Mouse (Mus musculus) cerebellum, adult 8-10 months (tissue): ENCODE measurements around the gene Bend3.
A peak's percentile ranks its signal among the peaks of the same experiment; 100 is the strongest.

ENCODE experiments used
- DNase-seq: peaks from one replicate; pipeline ENCODE4 v3.0.0; 2022

Gene Bend3

DNA sequence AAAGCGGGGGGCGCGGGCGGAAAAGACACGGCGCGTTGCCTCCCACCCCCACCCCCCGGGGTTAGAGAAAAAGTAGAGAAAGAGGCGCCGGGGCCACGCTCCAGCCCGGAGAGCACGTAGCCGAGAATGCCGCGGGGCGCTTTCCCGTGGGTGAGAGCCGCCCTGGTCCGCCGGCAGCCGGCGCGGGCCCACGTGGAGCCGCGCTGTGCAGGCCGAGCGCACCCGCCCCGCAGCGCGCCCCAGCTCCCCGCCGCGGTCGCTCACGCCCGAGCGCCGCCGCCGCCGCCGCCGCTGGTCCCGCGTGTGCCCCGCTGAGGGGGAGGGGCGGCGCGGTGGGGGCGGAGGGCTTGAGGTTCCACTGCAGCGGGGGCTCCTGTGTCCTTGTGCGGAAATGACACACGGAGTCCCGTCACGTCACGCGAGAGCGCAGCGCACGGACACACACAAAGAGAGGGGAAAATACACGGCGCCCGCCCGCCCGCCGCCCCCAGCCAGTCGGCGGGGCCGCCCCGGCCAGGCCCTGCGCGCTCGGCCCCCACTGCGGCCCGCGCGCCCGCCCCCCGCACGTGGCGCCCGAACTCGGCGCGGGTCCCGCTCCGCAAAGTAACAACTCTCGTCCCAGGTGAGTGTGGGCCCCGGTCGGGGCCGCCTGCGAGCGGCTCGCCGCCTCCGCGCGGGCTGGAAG lies at the start of gene Bend3:
Gene Bend3, plus strand, starts transcription at position 81 of the 685 bp plus-strand sequence.
- peak; percentile 45 for DNase-seq

DNA sequence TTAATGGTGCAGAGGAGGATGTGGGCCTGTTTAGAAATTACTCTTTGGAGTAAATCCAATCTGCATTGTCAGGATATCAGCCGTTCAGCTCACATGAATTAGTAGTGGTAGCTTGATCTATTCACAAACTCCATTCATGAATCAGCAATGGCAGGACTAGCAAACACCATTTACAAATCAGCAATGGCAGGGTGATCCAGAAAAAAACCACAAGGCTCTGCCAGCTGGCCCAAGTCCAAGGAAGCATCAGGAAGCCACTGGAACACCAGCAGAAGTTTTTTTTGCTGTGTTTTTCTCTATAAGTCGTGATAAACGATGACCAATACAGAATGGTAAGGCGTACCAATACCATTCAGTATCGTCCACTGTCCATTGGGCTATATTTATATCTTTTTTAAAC lies 48.0 kb upstream of the Bend3 start:
- no peak for DNase-seq

DNA sequence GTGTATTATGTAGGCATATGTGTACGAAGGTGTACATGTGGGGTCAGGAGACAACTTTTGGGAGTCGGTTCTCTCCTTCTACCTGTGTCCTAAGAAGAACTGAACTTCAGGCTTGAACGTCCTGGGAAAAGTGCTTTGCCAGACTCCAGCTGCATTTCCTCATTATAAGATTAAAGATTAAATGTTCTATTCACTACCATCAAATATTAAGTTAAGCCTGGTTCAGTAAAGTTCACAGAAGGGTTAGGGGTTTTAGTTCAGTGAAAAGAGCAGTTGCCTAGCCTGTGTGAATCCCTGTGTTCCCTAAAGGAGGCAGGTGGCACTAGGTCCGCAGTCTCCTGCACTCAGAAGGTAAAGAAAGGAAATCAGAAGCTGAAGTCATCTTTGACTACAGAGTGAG lies 44.3 kb upstream of the Bend3 start:
- DNase-seq: no peak

DNA sequence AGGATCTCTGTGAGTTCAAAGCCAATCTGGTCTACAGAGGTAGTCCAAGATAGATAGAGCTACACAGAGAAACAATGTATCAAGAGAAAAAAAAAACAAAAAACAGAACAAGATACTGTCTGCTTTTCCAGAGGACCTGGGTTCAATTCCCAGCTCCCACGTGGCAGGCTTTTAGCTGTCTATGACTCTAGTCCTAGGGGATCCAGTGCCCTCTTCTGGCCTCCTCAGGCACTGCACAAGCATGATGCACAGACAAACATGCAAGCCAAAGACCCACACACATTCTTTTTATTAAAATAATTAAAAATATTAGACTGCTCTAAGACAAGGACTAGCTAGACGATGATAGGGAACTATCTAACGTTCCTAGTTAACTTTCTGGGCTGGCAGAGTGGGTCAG lies 42.9 kb upstream of the Bend3 start:
- DNase-seq: no peak

DNA sequence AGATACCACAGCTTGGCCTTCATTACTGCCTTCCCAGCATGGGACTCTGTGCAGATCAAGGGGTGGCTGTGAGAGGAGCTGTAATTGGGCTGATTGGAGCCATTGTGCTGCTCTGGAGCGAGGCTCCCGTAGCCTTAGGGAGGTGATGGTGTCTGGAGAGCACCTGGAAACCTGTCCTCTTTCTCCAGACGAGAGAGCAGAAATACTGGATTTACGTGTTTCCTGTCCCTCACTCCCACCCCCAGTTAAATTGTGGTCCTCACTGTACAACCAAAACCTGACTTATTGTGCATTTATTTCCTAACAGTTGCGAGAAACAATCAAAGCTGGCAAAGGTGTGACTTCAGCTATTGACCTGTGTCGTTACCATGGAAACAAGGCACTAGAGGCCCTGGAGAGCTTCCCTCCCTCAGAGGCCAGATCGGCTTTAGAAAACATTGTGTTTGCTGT lies 39.1 kb upstream of the Bend3 start:
- no peak for DNase-seq

DNA sequence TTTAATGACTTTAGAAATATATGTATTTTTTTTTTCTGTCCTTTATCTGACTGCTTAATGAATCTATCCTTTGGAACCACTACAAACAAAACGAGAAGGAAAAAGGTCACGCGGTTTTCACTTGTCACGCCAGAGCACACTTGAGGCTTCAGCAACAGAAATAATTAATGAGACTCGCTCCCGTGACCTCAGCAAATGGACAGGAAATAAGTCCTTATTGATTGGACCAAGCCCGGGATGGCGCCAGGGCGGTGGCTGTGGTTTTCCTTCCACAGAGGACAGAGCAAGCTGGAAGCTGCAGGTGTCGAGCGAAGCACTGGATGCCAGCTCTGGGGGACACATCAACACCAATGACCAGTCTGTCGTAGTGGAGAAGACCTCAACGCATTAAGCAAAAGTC lies 38.6 kb upstream of the Bend3 start:
- DNase-seq: no peak

DNA sequence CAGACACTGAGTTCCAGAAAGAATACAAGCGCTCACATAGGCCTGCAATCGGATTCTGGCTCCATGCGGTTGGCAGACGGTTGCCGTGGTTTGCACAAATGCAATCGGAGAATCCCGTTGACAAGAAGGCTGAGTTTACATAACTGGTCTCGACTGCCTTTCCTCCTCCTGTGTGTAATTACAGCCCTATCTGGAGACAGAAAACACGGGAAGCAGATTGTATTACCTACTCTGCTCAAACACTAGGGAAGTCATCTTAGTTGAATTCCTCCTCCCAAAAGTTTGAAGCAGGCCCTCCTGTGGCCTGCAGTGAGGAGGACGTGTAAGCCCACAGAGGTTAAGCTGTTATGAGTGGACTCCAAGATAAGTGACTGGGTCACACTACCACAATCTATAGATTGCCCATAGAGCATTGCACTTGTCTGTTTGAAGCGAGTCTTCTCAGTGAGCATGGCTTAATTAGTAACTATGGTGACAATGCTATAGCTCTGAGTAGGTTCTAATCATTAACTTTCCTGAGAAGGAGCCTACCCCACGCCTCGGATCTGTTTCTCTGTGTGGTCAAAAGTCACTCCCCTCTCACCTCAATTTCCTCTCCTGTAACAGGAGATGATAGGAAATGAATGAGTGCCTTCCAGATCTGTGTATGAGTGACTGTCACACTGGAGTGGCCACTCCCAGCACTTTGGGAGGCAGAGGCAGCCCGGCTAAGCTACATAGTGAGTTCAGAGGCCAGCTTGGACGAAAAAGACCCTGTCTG lies 37.5 kb upstream of the Bend3 start:
- no peak for DNase-seq

DNA sequence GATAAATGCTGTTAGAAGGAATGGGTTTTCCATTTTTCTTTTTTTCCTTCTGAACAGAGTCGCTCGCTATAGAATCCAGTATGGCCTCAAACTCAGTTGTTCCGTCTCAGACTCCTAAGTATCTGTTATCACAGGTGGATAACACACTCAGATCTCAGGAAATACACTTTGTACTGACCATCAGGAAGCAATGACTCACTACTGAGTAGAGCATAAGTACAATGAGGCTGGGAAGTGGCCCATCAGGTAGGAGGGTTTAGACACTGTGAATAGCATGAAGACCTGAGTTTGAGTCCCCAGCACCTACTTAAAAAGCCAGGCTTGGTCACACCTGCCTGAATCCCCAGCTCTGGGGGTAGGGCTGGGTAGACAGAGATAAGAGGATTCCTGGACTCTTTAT lies 30.0 kb upstream of the Bend3 start:
- DNase-seq: no peak

DNA sequence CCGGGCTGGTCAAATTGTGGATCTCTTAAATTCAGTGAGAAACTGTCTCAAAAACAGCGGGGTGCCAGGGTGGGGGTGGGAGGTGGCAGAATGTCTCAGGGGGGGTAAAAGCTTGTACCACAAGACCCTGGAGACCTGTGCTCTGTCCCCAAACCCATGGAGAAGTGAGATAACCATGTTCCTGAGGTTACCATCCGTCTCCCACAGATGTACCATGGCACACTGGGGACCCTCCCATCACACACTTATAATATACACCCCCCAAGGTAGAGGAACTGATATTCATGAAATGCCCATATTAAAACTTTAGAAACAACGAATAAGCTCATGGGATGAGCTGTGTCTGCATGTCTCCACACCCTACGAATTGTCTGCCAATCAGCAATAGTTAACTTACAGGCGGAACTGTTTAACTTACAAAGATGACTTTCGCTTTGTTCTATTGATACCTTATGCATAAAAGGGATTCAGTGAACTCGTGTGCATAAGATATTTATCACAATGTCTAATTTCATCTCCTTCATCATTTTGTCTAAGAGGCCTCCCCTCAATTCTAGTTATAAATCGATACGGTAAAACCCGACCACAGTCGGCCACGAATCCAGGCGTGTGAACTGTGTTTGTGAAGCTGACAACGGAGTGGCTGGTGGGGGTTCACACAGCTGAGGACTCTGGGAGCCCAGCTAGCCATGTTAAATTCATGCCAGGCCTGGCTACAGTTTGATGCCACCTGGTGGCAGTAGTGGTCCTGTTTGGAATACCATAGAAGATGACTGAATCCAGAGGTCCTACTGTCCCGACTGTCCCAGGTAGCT lies 26.6 kb upstream of the Bend3 start:
- DNase-seq: peak; percentile 69

DNA sequence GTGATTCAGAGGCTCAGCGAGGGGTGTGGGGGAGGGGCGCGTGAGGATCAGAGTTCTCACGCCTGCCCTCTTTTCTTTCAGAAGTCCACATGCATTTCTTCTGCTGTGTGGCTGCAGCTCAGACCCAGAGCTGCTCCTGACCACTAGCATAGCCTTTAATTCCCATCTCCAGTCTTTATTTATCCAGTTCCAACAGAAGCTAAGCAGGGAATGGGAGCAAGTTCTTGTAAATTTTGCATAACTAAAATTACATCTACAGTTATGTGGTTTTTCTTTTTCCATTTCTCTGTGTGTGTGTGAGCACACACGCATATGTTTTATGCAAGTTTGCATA lies 26.0 kb upstream of the Bend3 start:
- DNase-seq: no peak

DNA sequence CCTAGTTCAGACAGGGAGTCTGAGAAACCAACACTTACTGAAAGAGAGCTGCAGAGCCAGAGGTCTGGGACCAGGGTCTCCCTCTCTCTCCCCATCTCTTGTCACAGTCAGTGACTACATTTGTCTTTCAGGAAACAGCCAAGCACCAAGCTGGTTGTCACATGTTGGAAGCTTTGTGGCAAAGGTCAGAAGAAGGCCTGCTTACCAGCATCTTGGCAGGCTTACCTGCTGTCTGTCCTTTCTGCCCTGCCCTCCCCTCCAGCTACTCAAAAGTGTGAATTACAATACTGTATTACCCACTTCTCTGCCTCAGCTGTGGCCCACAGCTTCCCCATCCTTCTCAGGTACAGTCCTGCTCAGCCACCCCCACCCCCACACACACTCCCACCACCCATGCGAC lies 24.4 kb upstream of the Bend3 start:
- no peak for DNase-seq

DNA sequence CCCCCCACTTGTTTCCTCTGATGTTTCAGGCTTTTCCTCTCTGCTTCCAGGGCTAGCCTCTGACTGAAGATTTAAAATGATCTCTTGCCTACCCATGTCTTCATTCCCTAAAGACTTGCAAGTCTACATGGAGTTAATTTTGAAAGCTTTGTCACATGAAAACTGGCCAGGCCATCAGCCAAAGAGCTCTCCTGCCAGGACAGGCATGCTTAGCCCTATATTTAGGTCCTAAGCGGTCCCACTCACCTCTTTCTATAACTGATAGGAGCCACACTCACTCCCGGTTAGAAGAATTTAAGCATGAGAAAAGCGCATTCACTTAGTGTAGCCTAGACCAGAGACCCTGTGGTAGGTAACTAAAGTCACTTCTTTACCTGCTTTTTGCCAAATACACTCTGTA lies 24.0 kb upstream of the Bend3 start:
- no peak for DNase-seq

DNA sequence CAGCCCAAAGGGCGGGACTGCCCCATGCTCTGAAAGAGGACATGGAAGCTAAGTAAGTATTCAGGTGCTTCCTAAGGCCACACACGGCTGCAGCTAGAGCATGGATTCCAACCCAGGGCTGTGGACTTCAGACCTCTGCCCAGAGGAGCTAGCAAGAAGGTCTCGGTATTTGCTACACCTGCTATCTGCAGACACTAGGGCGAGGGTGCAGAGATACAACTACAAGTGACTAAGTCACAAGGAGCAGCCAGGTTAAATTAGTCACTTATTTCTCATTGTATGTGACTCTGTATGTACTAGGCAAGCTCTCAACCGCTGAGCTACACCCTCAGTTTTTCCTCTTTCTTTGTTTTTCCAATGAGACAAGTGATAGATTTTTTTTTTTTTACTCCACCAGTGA lies 15.8 kb upstream of the Bend3 start:
- no peak for DNase-seq

DNA sequence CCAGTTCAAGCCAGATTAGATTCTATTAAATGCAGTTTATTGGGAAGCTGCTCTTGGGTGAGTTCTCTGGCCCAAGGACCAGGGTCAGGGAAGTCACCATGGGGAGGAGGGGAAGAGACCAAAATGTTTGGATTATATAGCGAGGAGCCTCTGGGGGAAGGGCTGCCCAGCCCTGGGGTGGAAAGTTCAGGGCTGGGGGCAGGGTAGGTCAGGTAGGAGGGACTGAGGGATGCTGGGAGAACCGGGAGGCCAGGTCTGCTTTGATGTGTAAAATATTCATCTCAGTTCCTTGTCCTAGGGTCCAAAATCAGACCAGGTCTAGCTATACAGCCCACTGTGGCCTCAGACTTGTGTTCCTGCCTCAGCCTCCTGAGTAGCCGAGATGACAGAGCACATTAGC lies 15.4 kb upstream of the Bend3 start:
- DNase-seq: no peak

DNA sequence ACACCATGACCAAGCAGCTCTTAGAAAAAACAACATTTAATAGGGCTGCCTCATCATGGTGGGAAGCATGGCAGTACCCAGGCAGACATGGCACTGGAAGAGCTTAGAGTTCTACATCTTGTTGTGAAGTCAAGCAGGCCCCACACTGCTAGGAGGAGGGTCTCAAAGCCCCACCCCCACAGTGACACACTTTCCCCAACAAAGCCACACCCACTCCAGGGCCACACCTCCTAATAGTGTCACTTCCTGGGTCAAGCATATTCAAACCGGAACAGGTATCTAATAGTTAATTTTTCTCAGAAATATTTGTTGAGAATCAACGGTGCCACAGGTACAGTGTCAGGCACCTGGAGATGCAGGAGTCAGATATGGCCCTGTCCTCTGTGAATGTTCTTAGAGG lies 12.4 kb upstream of the Bend3 start:
- no peak for DNase-seq

DNA sequence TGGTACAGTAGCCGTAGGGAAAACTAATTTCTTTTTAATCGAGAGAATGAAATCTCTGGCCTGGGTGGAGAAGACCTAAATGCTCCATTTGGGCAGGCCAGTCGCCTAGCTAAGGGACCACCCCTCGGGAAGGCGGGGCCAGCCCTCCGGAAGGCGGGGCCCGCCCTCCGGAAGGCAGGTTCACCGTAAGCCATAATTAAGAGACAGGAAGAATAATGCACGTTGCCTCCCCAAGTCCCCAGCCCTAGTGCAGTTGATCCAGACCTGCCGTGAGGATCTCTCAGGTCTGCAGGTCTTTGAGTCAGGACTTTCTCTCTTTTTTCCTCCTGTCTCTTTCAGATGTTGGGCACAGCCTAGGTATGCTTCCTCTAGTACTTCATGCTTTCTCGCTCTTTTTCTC lies 11.0 kb upstream of the Bend3 start:
- no peak for DNase-seq

DNA sequence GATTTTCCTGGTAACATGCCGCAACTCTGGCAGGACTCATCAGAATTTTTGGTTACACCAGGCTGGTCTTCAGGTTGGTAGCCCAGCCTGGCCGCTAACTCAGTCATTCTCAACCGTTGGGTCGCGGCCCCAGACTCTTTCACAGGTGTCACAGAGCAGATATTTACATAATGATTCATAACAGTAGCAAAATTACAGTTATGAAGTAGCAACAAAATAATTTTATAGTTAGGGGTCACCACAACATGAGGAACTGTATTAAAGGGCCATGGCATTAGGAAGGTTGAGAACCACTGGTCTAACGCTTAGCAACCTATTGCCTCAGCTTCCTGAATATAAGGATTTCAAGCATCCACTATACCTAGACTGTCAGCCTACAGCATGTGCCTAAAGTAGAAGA lies 10.3 kb upstream of the Bend3 start:
- DNase-seq: no peak

DNA sequence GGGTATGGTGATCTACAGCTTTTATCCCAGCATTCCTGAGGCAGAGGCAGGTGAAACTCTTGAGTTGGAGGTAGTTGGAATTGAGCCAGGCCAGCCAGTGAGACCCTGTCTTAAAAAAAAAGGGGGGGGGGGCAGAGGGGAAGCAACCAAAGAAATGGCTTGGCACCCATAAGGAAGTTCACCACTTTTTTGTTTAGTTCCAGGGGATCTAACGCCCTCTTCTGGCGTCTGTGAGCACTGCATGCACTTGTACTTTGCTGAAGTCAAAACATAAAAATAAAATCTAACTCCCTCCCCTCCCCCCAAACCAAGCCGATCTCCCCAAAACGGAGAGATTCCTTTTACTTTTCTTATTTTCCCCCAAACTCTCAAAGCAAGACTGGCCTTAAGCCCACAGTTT lies 3.3 kb upstream of the Bend3 start:
- no peak for DNase-seq

DNA sequence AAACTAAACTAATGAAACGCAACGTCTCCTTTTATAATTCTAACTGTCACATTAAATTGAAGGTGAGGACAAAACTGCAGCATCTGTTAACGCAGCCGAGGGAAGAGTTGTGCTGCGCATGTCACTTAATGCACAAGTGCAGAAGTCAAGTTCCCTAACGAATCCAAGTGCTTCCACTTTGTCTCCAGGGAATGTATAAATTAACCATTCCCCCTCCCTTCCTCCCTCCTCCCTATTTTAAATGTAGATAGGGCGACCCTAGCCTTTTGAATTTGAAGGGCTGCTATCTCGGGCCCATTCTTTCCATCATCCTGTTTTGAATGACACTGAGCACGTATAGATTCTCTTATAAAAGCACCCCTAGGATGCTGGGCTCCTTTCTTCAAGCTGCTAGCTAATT lies 1.2 kb upstream of the Bend3 start:
- no peak for DNase-seq

DNA sequence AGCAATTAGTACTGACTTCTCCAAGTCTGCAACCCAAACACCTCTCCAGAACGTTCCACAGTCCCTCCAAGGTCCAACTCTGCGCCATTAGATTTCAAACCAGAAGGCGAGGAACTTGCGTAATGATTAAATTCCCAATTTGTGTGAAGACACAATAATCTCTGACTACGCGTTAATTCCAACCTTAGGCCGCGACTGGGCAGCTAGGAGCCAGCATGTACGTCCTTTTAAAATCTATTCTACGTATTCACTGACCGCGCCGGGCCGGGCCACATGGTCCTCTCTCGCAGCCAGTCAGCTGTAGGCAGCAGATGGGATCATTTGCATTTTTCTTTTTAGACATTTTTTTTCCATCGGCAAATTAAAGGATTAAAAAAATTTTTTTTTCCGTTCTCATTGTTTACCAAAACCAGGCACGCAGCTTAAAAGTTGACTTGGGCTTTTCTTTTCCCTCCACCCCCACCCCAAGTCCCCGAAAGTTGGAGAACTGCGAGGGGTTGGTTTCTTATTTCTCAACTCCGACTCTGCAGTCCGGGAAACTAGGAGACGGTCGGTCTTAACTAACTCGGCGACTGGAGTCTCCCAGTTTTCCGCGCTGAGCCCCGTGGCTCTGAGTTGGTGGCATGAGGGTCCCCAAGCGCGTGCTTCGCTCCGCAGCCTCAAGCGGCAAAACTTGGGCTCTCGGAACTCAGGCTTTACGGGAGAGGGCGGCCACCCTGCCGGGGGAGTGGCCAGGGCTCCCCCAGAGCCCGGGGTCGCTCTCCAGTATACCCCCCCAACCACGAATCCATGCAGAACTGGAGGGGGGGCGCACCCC lies 558 bp upstream of the Bend3 start:
- DNase-seq: peak; percentile 9

DNA sequence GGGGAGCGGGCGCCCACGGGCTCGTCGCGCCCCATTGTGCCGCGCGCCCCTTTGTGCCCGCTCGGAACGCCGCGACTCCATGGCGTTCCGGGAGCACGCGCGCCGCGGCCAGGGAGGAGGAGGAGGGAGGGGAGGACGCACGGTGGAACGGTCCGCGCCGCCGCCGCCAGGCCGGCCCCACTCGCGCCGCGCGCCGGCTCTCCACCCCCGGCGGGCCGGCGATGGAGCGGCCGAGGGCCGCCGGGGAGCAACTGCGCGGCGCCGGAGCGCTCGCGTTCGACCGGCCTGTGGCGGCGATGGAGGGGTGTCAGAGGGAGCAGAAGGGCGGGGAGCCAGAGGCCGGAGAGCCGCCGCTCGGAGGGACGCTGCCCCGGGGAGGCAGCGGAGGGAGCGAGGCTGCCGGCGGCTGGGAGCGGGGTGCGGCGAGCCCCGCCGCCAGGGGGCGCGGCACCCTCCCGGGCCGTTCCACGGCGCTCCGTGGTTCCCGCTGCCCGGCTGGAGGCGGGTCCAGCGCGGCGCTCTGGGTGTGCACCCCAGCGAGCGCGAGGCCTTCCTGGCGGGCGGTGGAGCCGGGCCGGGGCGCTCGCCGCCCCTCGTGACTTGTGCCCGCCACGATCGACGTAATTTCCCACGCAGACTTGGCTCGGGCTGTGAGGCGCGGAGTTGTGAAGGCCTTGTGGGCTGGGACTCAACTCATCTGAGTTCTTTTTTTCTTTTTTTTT lies 966 bp downstream of the Bend3 start:
- peak; percentile 68 for DNase-seq

DNA sequence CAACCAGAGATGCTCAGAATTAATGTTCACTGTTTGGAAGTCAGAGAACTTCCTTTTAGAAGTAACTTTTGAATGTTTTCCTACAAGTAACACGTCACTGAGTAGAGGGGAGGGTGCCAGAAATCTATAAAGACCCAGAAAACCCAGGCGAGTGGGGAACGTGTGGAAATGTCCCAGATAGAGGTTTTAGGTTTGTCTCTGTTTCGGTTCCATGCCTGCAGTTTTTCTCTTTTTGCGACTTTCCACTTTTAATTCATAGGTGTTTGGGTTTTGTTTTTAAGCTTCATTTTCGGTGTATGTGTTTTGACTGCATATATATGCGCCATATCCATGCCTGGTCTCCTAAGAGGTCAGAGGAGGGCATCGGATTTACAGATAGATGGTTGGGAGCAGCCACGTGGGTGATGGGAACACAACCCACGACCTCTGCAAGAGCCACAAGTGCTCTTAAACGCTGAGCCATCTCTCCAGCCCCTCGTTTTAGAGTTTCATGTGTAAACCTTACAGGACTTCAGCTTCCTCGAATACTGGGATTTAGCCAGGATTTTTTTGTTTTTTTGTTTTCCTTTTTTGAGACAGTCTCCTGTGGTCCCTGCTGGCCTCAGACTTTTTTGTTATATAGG lies 1.7 kb downstream of the Bend3 start:
- DNase-seq: peak; percentile 4
